Mouse (Mus musculus): ENCODE data around the gene Bckdha. TPM values are rescaled to one million over a fixed set of nuclear protein-coding genes. Genes with fewer than 3 reads are reported as not detected.

The Bckdha gene
- polyA plus RNA-seq, 1 experiment from 2014 or later = 91.7 TPM

DNA sequence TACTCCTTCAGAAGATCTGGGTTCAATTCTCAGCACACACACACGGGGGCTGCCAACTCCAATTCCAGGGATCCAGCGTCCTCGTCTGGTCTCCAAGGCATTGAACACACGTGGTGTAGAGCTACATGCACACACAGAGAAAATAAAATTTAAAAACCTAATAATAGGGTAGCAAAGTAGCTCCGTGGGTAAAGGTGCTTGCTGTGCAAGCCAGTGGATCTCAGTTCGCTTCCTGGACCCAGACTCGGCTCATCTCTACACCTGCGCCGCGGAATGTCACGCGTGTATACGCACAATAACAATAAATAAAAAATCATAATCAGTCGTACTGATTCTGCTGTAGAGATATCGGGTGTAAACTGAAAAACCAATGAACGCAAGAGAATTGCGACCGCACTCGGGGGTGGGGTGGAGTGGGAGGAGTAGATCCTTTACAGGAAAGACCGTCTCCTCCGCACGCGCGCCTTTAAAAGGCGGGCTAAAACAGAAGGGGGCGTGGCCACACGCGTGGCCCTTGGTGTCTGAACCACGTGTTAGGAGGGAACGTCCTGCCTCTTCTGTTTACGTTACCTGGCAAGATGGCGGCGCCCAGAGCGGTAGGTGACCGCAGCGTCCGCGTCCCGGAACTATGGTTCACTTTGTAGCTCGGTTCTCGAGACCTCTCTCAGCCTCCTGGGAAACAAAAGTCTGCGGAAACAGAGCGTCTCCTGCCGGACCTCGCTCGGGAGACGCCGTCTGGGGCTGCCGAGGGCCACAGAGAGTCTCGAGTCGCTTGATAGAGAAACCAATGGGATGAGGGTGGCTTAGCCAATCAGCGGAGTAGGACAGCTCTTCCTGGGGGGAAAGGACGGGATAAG, 39.7 kb downstream of the Bckdha start, which contains the start of gene Dmac2:
Dmac2 (plus strand) TSS at position 550 of the 857 bp plus-strand sequence.
- Histone ChIP-seq H3K4me2 (replicated peaks; ENCODE audit: low read depth, low read length) (peak within 1 kb of the TSS; percentile 76), H3K9ac (replicated peaks; ENCODE audit: low read length) (peak within 1 kb of the TSS; percentile 75), H3K27ac (ENCODE audit: low read length) (peak within 1 kb of the TSS; percentile 85), H3K36me3 (ENCODE audit: insufficient read depth, low read length) (peaks cover 28% of the 10 kb centered on the region), H3K27me3 (ENCODE audit: insufficient read depth, low read length) (no peaks in the 10 kb centered on the region), H3K4me3 (ENCODE audit: low read length) (peak within 1 kb of the TSS; percentile 75), H3K4me1 (ENCODE audit: insufficient read depth, low read length) (peaks cover 10% of the 10 kb centered on the region; the same call in 1 of the 2 replicates), H3K9me3 (ENCODE audit: low read length) (no peaks in the 10 kb centered on the region)
- ATAC-seq (ENCODE audit: low FRiP score, low TSS enrichment) = peak; percentile 93
- WGBS = 2% methylated on average over 53 of the region's 53 CpGs

DNA sequence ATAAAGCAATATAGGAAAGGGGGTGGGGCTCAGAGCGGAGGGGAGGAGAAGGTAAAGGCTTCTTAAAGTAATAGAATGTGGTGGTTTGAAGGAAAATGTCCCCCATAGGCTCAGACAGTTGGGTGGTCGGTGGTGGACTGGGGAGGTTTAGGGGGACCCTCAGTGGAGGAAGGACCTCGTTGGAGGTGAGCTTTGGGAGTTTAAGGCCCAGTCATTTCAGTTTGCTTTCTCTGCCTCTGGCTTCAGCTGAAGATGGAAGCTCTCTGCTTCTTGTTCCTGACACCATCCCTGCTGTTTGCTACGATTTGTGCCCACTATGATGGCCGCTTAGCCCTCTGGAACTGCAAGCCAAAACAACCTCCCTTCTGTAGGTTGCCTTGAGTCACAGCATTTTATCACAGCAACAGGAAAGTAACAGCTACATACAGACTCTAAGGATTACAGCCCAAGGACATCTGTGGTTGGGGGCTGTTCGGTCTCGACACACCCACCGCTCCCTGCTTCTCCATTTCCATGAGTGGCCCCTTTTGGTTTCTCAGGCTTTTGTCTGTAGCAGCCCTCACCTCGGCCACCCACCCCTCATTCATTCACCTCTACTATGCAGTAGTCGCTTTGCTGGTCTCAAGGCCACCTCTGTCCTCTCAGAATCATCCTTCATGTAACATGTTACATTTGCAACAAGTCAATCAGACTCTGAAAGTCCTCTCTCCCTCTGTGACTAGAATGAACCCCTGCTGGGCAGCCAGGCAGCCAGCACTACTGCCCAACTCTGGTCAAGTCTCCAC, 41.2 kb downstream of the Bckdha start:
- H3K4me3 ChIP-seq (ENCODE audit: low read length) = no peak overlapping the region
- H3K9ac ChIP-seq (replicated peaks; ENCODE audit: low read length) = no peak overlapping the region
- H3K9me3 ChIP-seq (ENCODE audit: low read length) = no peaks in the 10 kb centered on the region
- H3K4me1 ChIP-seq (ENCODE audit: insufficient read depth, low read length) = peaks cover 10% of the 10 kb centered on the region; the same call in 1 of the 2 replicates
- H3K27ac ChIP-seq (ENCODE audit: low read length) = no peak overlapping the region
- H3K27me3 ChIP-seq (ENCODE audit: insufficient read depth, low read length) = no peaks in the 10 kb centered on the region
- no peak for ATAC-seq (ENCODE audit: low FRiP score, low TSS enrichment)
- WGBS = 85% methylated on average over 10 of the region's 10 CpGs
- peaks cover 16% of the 10 kb centered on the region; the same call in 1 of the 2 replicates for H3K36me3 ChIP-seq (ENCODE audit: insufficient read depth, low read length)
- H3K4me2 ChIP-seq (replicated peaks; ENCODE audit: low read depth, low read length) = no peak overlapping the region

DNA sequence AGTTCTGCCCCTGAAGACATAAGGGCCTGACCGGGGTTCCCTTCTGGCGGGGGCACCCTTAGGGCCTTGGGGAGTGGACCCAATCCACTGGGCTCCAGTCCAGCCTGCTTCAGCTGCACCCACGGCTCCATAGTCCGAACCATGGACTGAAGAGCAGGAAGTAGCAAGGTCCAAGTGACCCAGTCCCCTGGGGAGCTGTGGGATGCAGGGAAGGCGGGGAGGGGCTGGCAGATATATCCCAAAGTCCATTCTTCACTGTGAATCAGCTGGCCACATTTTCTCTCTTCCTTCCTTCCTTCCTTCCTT, 43.1 kb downstream of the Bckdha start, which contains the start of gene Erich4:
Erich4 (minus strand) TSS at position 187 of the 306 bp plus-strand sequence.
- ATAC-seq (ENCODE audit: low FRiP score, low TSS enrichment) = 0 out of 2 replicates have a peak, but pooled peaks have one; percentile 28
- H3K4me1 ChIP-seq (ENCODE audit: insufficient read depth, low read length) = peaks cover 10% of the 10 kb centered on the region; the same call in 1 of the 2 replicates

DNA sequence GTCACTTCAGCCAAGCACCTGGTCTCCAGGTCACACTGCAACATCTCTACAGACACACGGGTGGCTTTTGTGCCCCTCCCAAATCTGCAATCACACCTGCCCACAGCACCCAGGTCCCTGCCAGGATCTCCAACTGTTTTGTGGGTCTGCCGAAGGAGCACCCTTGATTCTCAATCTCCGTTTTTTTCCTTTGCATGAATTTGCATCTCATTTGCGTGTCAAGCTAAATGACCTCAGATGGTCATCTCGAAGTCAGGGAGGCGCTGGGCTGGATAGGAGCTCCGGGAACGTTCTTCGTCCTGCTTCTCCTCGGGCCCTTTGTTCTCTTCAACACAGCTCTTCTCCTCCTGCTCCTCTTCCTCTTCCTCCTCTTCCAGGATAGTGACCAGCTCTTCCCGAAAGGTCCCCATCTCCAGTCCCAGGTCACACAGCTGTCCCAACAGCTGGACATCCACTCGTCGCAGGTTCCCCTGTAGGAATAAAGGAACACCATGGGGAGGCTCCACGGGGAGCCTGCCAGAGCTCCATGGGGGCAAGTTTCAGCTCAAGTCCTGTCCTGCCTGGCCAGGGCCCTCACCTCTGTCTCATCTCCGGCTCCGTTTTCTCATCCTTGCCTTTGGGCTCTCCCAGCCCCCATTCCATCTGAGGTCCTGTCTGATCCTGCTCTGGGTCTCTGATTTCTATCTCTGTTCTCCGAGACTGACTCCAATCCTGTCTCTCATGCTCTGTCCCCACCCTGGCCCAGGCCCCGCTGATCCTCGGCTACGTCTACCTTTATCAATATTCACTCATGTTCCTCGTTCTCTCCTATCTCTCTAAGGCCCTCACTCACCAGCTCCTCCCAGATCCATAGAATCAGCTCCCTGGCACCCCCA, 43.7 kb downstream of the Bckdha start:
- Histone ChIP-seq H3K4me1 (ENCODE audit: insufficient read depth, low read length) (peaks cover 7% of the 10 kb centered on the region; the same call in 1 of the 2 replicates), H3K4me2 (replicated peaks; ENCODE audit: low read depth, low read length) (no peak overlapping the region), H3K27me3 (ENCODE audit: insufficient read depth, low read length) (no peaks in the 10 kb centered on the region), H3K27ac (ENCODE audit: low read length) (no peak overlapping the region), H3K9ac (replicated peaks; ENCODE audit: low read length) (no peak overlapping the region), H3K36me3 (ENCODE audit: insufficient read depth, low read length) (no peaks in the 10 kb centered on the region), H3K4me3 (ENCODE audit: low read length) (no peak overlapping the region), H3K9me3 (ENCODE audit: low read length) (no peaks in the 10 kb centered on the region)
- WGBS = 73% methylated on average over 21 of the region's 21 CpGs
- ATAC-seq (ENCODE audit: low FRiP score, low TSS enrichment) = no peak

More for the DNA sequence above, 43.1 kb downstream of the Bckdha start, which contains the start of gene Erich4:
- WGBS = 75% methylated on average over 5 of the region's 5 CpGs
- Histone ChIP-seq H3K27ac (ENCODE audit: low read length) (no peak within 1 kb of the TSS), H3K9me3 (ENCODE audit: low read length) (no peaks in the 10 kb centered on the region), H3K4me3 (ENCODE audit: low read length) (no peak within 1 kb of the TSS), H3K27me3 (ENCODE audit: insufficient read depth, low read length) (no peaks in the 10 kb centered on the region), H3K9ac (replicated peaks; ENCODE audit: low read length) (no peak within 1 kb of the TSS), H3K4me2 (replicated peaks; ENCODE audit: low read depth, low read length) (no peak within 1 kb of the TSS), H3K36me3 (ENCODE audit: insufficient read depth, low read length) (no peaks in the 10 kb centered on the region)

- H3K4me1 ChIP-seq (ENCODE audit: insufficient read depth, low read length) = 0 out of 2 replicates have a peak, but pooled peaks cover 3% of the 10 kb centered on the region
- H3K36me3 ChIP-seq (ENCODE audit: insufficient read depth, low read length) = no peaks in the 10 kb centered on the region
- H3K9ac ChIP-seq (replicated peaks; ENCODE audit: low read length) = no peak overlapping the region
- no peaks in the 10 kb centered on the region for H3K9me3 ChIP-seq (ENCODE audit: low read length)
- WGBS = 88% methylated on average over 5 of the region's 5 CpGs
- no peak overlapping the region for H3K27ac ChIP-seq (ENCODE audit: low read length)
- H3K27me3 ChIP-seq (ENCODE audit: insufficient read depth, low read length) = no peaks in the 10 kb centered on the region
- no peak overlapping the region for H3K4me3 ChIP-seq (ENCODE audit: low read length)
- ATAC-seq (ENCODE audit: low FRiP score, low TSS enrichment) = no peak
- H3K4me2 ChIP-seq (replicated peaks; ENCODE audit: low read depth, low read length) = no peak overlapping the region
Observed at GRCm38 (mm10) chr7:25614086-25614485, 44.7 kb downstream of the Bckdha start.

DNA sequence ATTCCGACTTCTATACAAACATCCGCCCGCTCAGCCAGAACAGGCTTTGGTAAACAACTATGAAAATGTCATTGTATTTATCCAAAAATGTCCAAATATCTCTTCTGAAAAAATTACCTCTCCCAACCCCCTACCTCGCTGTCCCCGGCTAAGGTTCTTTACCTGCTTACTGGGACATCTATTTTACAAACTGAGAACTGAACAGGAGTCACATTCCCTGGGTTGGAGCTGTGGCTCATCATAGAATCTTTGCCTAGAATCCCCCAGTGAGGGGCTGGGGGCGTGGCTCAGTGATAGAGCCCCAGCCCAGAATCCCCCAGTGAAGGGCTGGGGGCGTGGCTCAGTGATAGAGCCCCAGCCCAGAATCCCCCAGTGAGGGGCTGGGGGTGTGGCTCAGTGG, 47.3 kb downstream of the Bckdha start:
- 55% methylated on average over 7 of the region's 7 CpGs for WGBS
- no peaks in the 10 kb centered on the region for H3K27me3 ChIP-seq (ENCODE audit: insufficient read depth, low read length)
- no peak overlapping the region for H3K9ac ChIP-seq (replicated peaks; ENCODE audit: low read length)
- ATAC-seq (ENCODE audit: low FRiP score, low TSS enrichment) = no peak
- H3K4me1 ChIP-seq (ENCODE audit: insufficient read depth, low read length) = no peaks in the 10 kb centered on the region
- no peak overlapping the region for H3K4me2 ChIP-seq (replicated peaks; ENCODE audit: low read depth, low read length)
- no peaks in the 10 kb centered on the region for H3K9me3 ChIP-seq (ENCODE audit: low read length)
- no peak overlapping the region for H3K27ac ChIP-seq (ENCODE audit: low read length)
- no peaks in the 10 kb centered on the region for H3K36me3 ChIP-seq (ENCODE audit: insufficient read depth, low read length)
- H3K4me3 ChIP-seq (ENCODE audit: low read length) = no peak overlapping the region

GRCm38 (mm10) chr7:25610056-25610455, 48.7 kb downstream of the Bckdha start:
- Histone ChIP-seq H3K4me1 (ENCODE audit: insufficient read depth, low read length) (no peaks in the 10 kb centered on the region), H3K9me3 (ENCODE audit: low read length) (no peaks in the 10 kb centered on the region), H3K9ac (replicated peaks; ENCODE audit: low read length) (no peak overlapping the region), H3K27me3 (ENCODE audit: insufficient read depth, low read length) (no peaks in the 10 kb centered on the region), H3K36me3 (ENCODE audit: insufficient read depth, low read length) (no peaks in the 10 kb centered on the region), H3K27ac (ENCODE audit: low read length) (no peak overlapping the region), H3K4me2 (replicated peaks; ENCODE audit: low read depth, low read length) (no peak overlapping the region), H3K4me3 (ENCODE audit: low read length) (no peak overlapping the region)
- ATAC-seq (ENCODE audit: low FRiP score, low TSS enrichment) = no peak
- WGBS = 35% methylated on average over 6 of the region's 6 CpGs

DNA sequence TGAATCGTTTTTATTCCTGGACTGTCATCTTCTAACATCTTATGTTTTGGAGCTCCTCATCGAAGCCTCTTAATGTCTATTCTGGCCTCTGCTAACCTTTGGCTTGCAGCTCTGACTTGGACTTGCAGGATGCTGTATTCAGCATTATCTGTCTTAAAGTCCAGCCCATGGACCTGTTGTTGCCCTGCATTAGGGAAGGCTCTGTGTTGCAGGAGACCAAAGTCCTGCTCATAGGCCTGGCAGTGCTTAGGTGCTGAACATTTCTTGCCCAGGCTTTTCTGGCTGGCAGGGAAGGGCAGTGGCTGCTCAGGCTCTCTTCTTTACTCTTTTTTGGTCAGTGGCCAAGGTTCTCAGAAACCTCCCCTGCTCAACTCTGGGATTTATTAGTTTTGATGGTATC, 51.6 kb downstream of the Bckdha start:
- Histone ChIP-seq H3K4me2 (replicated peaks; ENCODE audit: low read depth, low read length) (no peak overlapping the region), H3K4me1 (ENCODE audit: insufficient read depth, low read length) (no peaks in the 10 kb centered on the region), H3K36me3 (ENCODE audit: insufficient read depth, low read length) (no peaks in the 10 kb centered on the region), H3K9ac (replicated peaks; ENCODE audit: low read length) (no peak overlapping the region), H3K4me3 (ENCODE audit: low read length) (no peak overlapping the region), H3K27ac (ENCODE audit: low read length) (no peak overlapping the region), H3K9me3 (ENCODE audit: low read length) (no peaks in the 10 kb centered on the region), H3K27me3 (ENCODE audit: insufficient read depth, low read length) (no peaks in the 10 kb centered on the region)
- WGBS = 65% methylated on average over 2 of the region's 2 CpGs
- ATAC-seq (ENCODE audit: low FRiP score, low TSS enrichment) = peak; percentile 49; the same call in 1 of the 2 replicates

- no peak for ATAC-seq (ENCODE audit: low FRiP score, low TSS enrichment)
- Histone ChIP-seq H3K27ac (ENCODE audit: low read length) (no peak overlapping the region), H3K4me3 (ENCODE audit: low read length) (no peak overlapping the region), H3K27me3 (ENCODE audit: insufficient read depth, low read length) (no peaks in the 10 kb centered on the region), H3K4me2 (replicated peaks; ENCODE audit: low read depth, low read length) (no peak overlapping the region), H3K4me1 (ENCODE audit: insufficient read depth, low read length) (no peaks in the 10 kb centered on the region), H3K36me3 (ENCODE audit: insufficient read depth, low read length) (no peaks in the 10 kb centered on the region), H3K9ac (replicated peaks; ENCODE audit: low read length) (no peak overlapping the region), H3K9me3 (ENCODE audit: low read length) (no peaks in the 10 kb centered on the region)
- WGBS = 85% methylated on average over 4 of the region's 4 CpGs
Observed at GRCm38 (mm10) chr7:25606625-25607063, 52.1 kb downstream of the Bckdha start.

All from kidney, embryonic 16.5 days (tissue).